Mouse (Mus musculus) thymus, adult 2 months (tissue): Measurements from ENCODE around the gene Cmss1.

ENCODE experiments used
- CTCF ChIP-seq: fragments of 200-500 bp; IDR thresholded peaks from 2 replicates; pipeline ENCODE4 v1.5.1; 2012; ENCODE audit warnings: mild to moderate bottlenecking, control low read depth, low read length, moderate library complexity, borderline replicate concordance; ENCODE audit not compliant: control insufficient read depth, poor library complexity, insufficient read depth; ENCODE audit errors: extremely low read depth
- POLR2A ChIP-seq: fragments of 200-500 bp; IDR thresholded peaks from 2 replicates; pipeline ENCODE4 v1.6.1; 2012; ENCODE audit warnings: mild to moderate bottlenecking, low read length, control low read depth, moderate library complexity; ENCODE audit not compliant: control insufficient read depth, poor library complexity, insufficient read depth; ENCODE audit errors: extremely low read depth

GRCm38 (mm10) chr16:57339765-57340612 is 266.7 kb downstream of the Cmss1 start:
- TF ChIP-seq CTCF (no peak), POLR2A (no peak)
